Mouse (Mus musculus): ENCODE data around the gene Pola2. TPM values are rescaled to one million over a fixed set of nuclear protein-coding genes. Genes with fewer than 3 reads are reported as not detected.
A peak's percentile ranks its signal among the peaks of the same experiment; 100 is the strongest.

The Pola2 gene
- polyA plus RNA-seq, 1 experiment, result 45.1 TPM

- H3K79me3 ChIP-seq (ENCODE audit: low read depth), result no peaks in the 10 kb centered on the region
- TF ChIP-seq MYOD1 (IDR thresholded peaks at IDR 0.05; ENCODE audit: control insufficient read depth, insufficient read length, low read depth), result peak; percentile 91
- no peak for TF ChIP-seq USF1 (IDR thresholded peaks at IDR 0.05; ENCODE audit: low read depth)
These were observed 25.6 kb upstream of the Pola2 start for GRCm38 (mm10) chr19:5989585-5989984.

GRCm38 (mm10) chr19:5988815-5989452, 24.9 kb upstream of the Pola2 start:
- H3ac ChIP-seq (ENCODE audit: control insufficient read depth, insufficient read length, low read depth), result peak overlapping the region; percentile 19
- no peaks in the 10 kb centered on the region for H3K27me3 ChIP-seq (ENCODE audit: control insufficient read depth, insufficient read depth, insufficient read length)
- no peaks in the 10 kb centered on the region for H3K79me2 ChIP-seq (ENCODE audit: control insufficient read depth, insufficient read depth)
- no peak overlapping the region for H3K4me3 ChIP-seq (ENCODE audit: insufficient read depth, poor library complexity, severe bottlenecking)
- TF ChIP-seq MYOD1 (IDR thresholded peaks at IDR 0.05; ENCODE audit: control insufficient read depth, insufficient read length, low read depth), result no peak
- TF ChIP-seq CTCF (IDR thresholded peaks at IDR 0.05; ENCODE audit: control insufficient read depth, insufficient read depth, insufficient read length), result no peak
- no peak for TF ChIP-seq FOSL1 (IDR thresholded peaks at IDR 0.05; ENCODE audit: insufficient read depth, low read length, poor library complexity, severe bottlenecking)
- TF ChIP-seq MYOG (IDR thresholded peaks at IDR 0.05; ENCODE audit: control insufficient read depth, extremely low read depth, insufficient read length), result no peak
- no peak for TF ChIP-seq USF1 (IDR thresholded peaks at IDR 0.05; ENCODE audit: low read depth)
- no peak for TF ChIP-seq MAX (IDR thresholded peaks at IDR 0.05)
- TF ChIP-seq CEBPB (IDR thresholded peaks at IDR 0.05; ENCODE audit: low read depth), result no peak
- no peaks in the 10 kb centered on the region for H3K79me3 ChIP-seq (ENCODE audit: low read depth)
- peaks cover 10% of the 10 kb centered on the region for H3K36me3 ChIP-seq (ENCODE audit: control insufficient read depth, insufficient read depth)

More at GRCm38 (mm10) chr19:5989585-5989984, 25.6 kb upstream of the Pola2 start:
- Histone ChIP-seq H3K27me3 (ENCODE audit: control insufficient read depth, insufficient read depth, insufficient read length) (no peaks in the 10 kb centered on the region), H3K4me3 (ENCODE audit: insufficient read depth, poor library complexity, severe bottlenecking) (no peak overlapping the region), H3K79me2 (ENCODE audit: control insufficient read depth, insufficient read depth) (no peaks in the 10 kb centered on the region), H3ac (ENCODE audit: control insufficient read depth, insufficient read length, low read depth) (no peak overlapping the region), H3K36me3 (ENCODE audit: control insufficient read depth, insufficient read depth) (peaks cover 14% of the 10 kb centered on the region)

GRCm38 (mm10) chr19:5988027-5988814, 24.2 kb upstream of the Pola2 start:
- Histone ChIP-seq H3K36me3 (ENCODE audit: control insufficient read depth, insufficient read depth) (peaks cover 3% of the 10 kb centered on the region), H3K79me2 (ENCODE audit: control insufficient read depth, insufficient read depth) (no peaks in the 10 kb centered on the region), H3ac (ENCODE audit: control insufficient read depth, insufficient read length, low read depth) (peak overlapping the region; percentile 19), H3K79me3 (ENCODE audit: low read depth) (no peaks in the 10 kb centered on the region), H3K4me3 (ENCODE audit: insufficient read depth, poor library complexity, severe bottlenecking) (no peak overlapping the region), H3K27me3 (ENCODE audit: control insufficient read depth, insufficient read depth, insufficient read length) (no peaks in the 10 kb centered on the region)
- TF ChIP-seq USF1 (IDR thresholded peaks at IDR 0.05; ENCODE audit: low read depth) (no peak), CTCF (IDR thresholded peaks at IDR 0.05; ENCODE audit: control insufficient read depth, insufficient read depth, insufficient read length) (no peak), MAX (IDR thresholded peaks at IDR 0.05) (no peak), FOSL1 (IDR thresholded peaks at IDR 0.05; ENCODE audit: insufficient read depth, low read length, poor library complexity, severe bottlenecking) (no peak), CEBPB (IDR thresholded peaks at IDR 0.05; ENCODE audit: low read depth) (no peak), MYOD1 (IDR thresholded peaks at IDR 0.05; ENCODE audit: control insufficient read depth, insufficient read length, low read depth) (no peak), MYOG (IDR thresholded peaks at IDR 0.05; ENCODE audit: control insufficient read depth, extremely low read depth, insufficient read length) (no peak)

- no peak within 1 kb of the TSS for H3K4me3 ChIP-seq (ENCODE audit: insufficient read depth, poor library complexity, severe bottlenecking)
- H3K36me3 ChIP-seq (ENCODE audit: control insufficient read depth, insufficient read depth), result no peaks in the 10 kb centered on the region
- no peaks in the 10 kb centered on the region for H3K27me3 ChIP-seq (ENCODE audit: control insufficient read depth, insufficient read depth, insufficient read length)
- no peaks in the 10 kb centered on the region for H3K79me3 ChIP-seq (ENCODE audit: low read depth)
- no peak for TF ChIP-seq MAX (IDR thresholded peaks at IDR 0.05)
- TF ChIP-seq USF1 (IDR thresholded peaks at IDR 0.05; ENCODE audit: low read depth), result no peak
- no peak for TF ChIP-seq MYOG (IDR thresholded peaks at IDR 0.05; ENCODE audit: control insufficient read depth, extremely low read depth, insufficient read length)
- H3ac ChIP-seq (ENCODE audit: control insufficient read depth, insufficient read length, low read depth), result no peak within 1 kb of the TSS
- no peaks in the 10 kb centered on the region for H3K79me2 ChIP-seq (ENCODE audit: control insufficient read depth, insufficient read depth)
These were observed 22.0 kb upstream of the Pola2 start, which contains the start of gene Slc22a20 for GRCm38 (mm10) chr19:5986043-5986442. Gene Slc22a20 (minus strand): TSS chr19:5986143.

GRCm38 (mm10) chr19:5980477-5980876, 16.5 kb upstream of the Pola2 start:
- Histone ChIP-seq H3K79me2 (ENCODE audit: control insufficient read depth, insufficient read depth) (no peaks in the 10 kb centered on the region), H3K27me3 (ENCODE audit: control insufficient read depth, insufficient read depth, insufficient read length) (no peaks in the 10 kb centered on the region), H3ac (ENCODE audit: control insufficient read depth, insufficient read length, low read depth) (no peak overlapping the region), H3K79me3 (ENCODE audit: low read depth) (no peaks in the 10 kb centered on the region), H3K36me3 (ENCODE audit: control insufficient read depth, insufficient read depth) (no peaks in the 10 kb centered on the region), H3K4me3 (ENCODE audit: insufficient read depth, poor library complexity, severe bottlenecking) (no peak overlapping the region)
- TF ChIP-seq MYOD1 (IDR thresholded peaks at IDR 0.05; ENCODE audit: control insufficient read depth, insufficient read length, low read depth) (no peak), CEBPB (IDR thresholded peaks at IDR 0.05; ENCODE audit: low read depth) (no peak), FOSL1 (IDR thresholded peaks at IDR 0.05; ENCODE audit: insufficient read depth, low read length, poor library complexity, severe bottlenecking) (no peak)

- TF ChIP-seq MAX (IDR thresholded peaks at IDR 0.05) (no peak), CEBPB (IDR thresholded peaks at IDR 0.05; ENCODE audit: low read depth) (no peak), USF1 (IDR thresholded peaks at IDR 0.05; ENCODE audit: low read depth) (no peak), MYOD1 (IDR thresholded peaks at IDR 0.05; ENCODE audit: control insufficient read depth, insufficient read length, low read depth) (no peak), FOSL1 (IDR thresholded peaks at IDR 0.05; ENCODE audit: insufficient read depth, low read length, poor library complexity, severe bottlenecking) (no peak), MYOG (IDR thresholded peaks at IDR 0.05; ENCODE audit: control insufficient read depth, extremely low read depth, insufficient read length) (no peak), CTCF (IDR thresholded peaks at IDR 0.05; ENCODE audit: control insufficient read depth, insufficient read depth, insufficient read length) (no peak)
- no peaks in the 10 kb centered on the region for H3K27me3 ChIP-seq (ENCODE audit: control insufficient read depth, insufficient read depth, insufficient read length)
These were observed 13.7 kb upstream of the Pola2 start for GRCm38 (mm10) chr19:5977717-5978116.

More at GRCm38 (mm10) chr19:5977717-5978116, 13.7 kb upstream of the Pola2 start:
- no peaks in the 10 kb centered on the region for H3K79me3 ChIP-seq (ENCODE audit: low read depth)
- H3ac ChIP-seq (ENCODE audit: control insufficient read depth, insufficient read length, low read depth), result no peak overlapping the region
- no peaks in the 10 kb centered on the region for H3K36me3 ChIP-seq (ENCODE audit: control insufficient read depth, insufficient read depth)
- no peak overlapping the region for H3K4me3 ChIP-seq (ENCODE audit: insufficient read depth, poor library complexity, severe bottlenecking)
- H3K79me2 ChIP-seq (ENCODE audit: control insufficient read depth, insufficient read depth), result no peaks in the 10 kb centered on the region
